Mouse (Mus musculus): ENCODE data around the gene Col4a4. TPM values are rescaled to one million over a fixed set of nuclear protein-coding genes. Genes with fewer than 3 reads are reported as not detected.

The Col4a4 gene
- polyA plus RNA-seq, 1 experiment from 2014 or later, result 0.07 TPM

DNA sequence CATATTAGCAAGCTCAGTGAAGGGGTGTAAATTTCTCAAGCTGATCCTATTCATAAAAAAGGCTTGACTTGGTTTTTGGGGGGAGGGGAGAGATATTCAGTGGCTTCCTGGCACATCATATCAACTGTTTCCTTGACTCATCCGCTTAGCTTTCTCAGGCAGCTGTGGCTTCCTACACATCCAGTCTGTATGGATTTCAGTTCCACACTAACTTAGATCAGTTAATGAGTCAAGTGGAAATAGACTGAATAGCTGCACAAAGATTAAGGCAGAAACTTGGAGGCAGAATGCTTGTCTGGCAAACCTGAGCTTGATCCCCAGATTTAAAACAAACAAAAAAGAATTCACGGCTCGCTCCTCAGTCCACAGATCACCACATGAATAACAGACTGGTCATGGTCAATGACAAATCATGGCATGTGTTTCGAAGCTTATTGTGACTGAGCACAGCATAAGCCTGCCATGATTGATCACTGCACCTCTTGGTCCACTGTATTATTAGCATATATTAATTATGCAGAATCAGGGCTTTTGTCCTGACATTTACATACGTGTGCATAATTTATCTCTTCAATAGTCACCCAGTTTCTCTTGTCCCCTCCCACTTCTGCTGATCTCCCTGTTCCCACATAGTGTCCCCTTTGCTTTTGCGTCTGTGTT, 50.0 kb downstream of the Col4a4 start:
- Histone ChIP-seq H3K36me3 (ENCODE audit: control insufficient read depth, insufficient read depth, low read length) (no peaks in the 10 kb centered on the region), H3K4me1 (ENCODE audit: control insufficient read depth, insufficient read depth, low read length) (peaks cover 10% of the 10 kb centered on the region), H3K27ac (replicated peaks; ENCODE audit: low read depth, low read length) (no peak overlapping the region), H3K4me2 (ENCODE audit: low read length) (no peak overlapping the region), H3K4me3 (replicated peaks; ENCODE audit: low read depth, low read length) (no peak overlapping the region), H3K9ac (replicated peaks; ENCODE audit: low read length) (no peak overlapping the region), H3K9me3 (ENCODE audit: control insufficient read depth, low read length) (no peaks in the 10 kb centered on the region), H3K27me3 (ENCODE audit: control insufficient read depth, insufficient read depth, low read length) (no peaks in the 10 kb centered on the region)
- ATAC-seq (ENCODE audit: low FRiP score, low TSS enrichment) (peak; percentile 51; the same call in 1 of the 2 replicates), DNase-seq (peak; percentile 30)
- WGBS, result 31% methylated on average over 6 of the region's 6 CpGs

DNA sequence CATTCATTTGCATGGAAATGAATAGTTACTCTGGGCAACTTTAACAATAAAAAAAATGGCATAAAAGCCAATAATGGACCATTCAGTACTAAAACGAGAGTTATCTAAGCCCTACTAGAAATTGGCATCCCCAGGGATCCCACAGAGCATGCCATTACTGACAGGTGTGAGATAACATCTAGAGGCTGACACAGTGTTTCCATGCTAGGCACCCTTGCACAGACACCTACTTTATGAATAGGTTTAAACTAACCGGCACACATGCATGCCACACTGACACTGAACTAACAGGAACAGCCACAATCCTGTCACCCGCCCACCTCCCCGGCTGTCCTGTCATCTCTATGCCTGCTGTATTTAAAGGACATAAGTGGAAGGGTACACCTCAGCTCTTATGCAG, 58.7 kb downstream of the Col4a4 start:
- ATAC-seq (ENCODE audit: low FRiP score, low TSS enrichment) (no peak), DNase-seq (peak; percentile 15)
- Histone ChIP-seq H3K4me2 (ENCODE audit: low read length) (no peak overlapping the region), H3K36me3 (ENCODE audit: control insufficient read depth, insufficient read depth, low read length) (no peaks in the 10 kb centered on the region), H3K4me3 (replicated peaks; ENCODE audit: low read depth, low read length) (no peak overlapping the region), H3K27ac (replicated peaks; ENCODE audit: low read depth, low read length) (no peak overlapping the region), H3K27me3 (ENCODE audit: control insufficient read depth, insufficient read depth, low read length) (no peaks in the 10 kb centered on the region), H3K9ac (replicated peaks; ENCODE audit: low read length) (no peak overlapping the region), H3K4me1 (ENCODE audit: control insufficient read depth, insufficient read depth, low read length) (no peaks in the 10 kb centered on the region), H3K9me3 (ENCODE audit: control insufficient read depth, low read length) (no peaks in the 10 kb centered on the region)
- 58% methylated on average over 4 of the region's 4 CpGs for WGBS

- WGBS, result 72% methylated on average over 2 of the region's 2 CpGs
- Histone ChIP-seq H3K27ac (replicated peaks; ENCODE audit: low read depth, low read length) (no peak overlapping the region), H3K36me3 (ENCODE audit: control insufficient read depth, insufficient read depth, low read length) (no peaks in the 10 kb centered on the region), H3K4me2 (ENCODE audit: low read length) (no peak overlapping the region), H3K9me3 (ENCODE audit: control insufficient read depth, low read length) (no peaks in the 10 kb centered on the region), H3K4me1 (ENCODE audit: control insufficient read depth, insufficient read depth, low read length) (no peaks in the 10 kb centered on the region), H3K4me3 (replicated peaks; ENCODE audit: low read depth, low read length) (no peak overlapping the region), H3K27me3 (ENCODE audit: control insufficient read depth, insufficient read depth, low read length) (no peaks in the 10 kb centered on the region), H3K9ac (replicated peaks; ENCODE audit: low read length) (no peak overlapping the region)
- ATAC-seq (ENCODE audit: low FRiP score, low TSS enrichment) (no peak), DNase-seq (no peak)
Measured at GRCm38 (mm10) chr1:82491954-82492353, 94.7 kb downstream of the Col4a4 start.

- Histone ChIP-seq H3K4me3 (replicated peaks; ENCODE audit: low read depth, low read length) (no peak overlapping the region), H3K36me3 (ENCODE audit: control insufficient read depth, insufficient read depth, low read length) (no peaks in the 10 kb centered on the region)
- 86% methylated on average over 4 of the region's 4 CpGs for WGBS
Measured at GRCm38 (mm10) chr1:82486371-82486770, 100.3 kb downstream of the Col4a4 start.

GRCm38 (mm10) chr1:82482371-82482770, 104.3 kb downstream of the Col4a4 start:
- H3K27me3 ChIP-seq (ENCODE audit: control insufficient read depth, insufficient read depth, low read length), result no peaks in the 10 kb centered on the region
- H3K4me1 ChIP-seq (ENCODE audit: control insufficient read depth, insufficient read depth, low read length), result no peaks in the 10 kb centered on the region
- no peak overlapping the region for H3K4me2 ChIP-seq (ENCODE audit: low read length)
- H3K27ac ChIP-seq (replicated peaks; ENCODE audit: low read depth, low read length), result no peak overlapping the region
- 87% methylated on average over 7 of the region's 7 CpGs for WGBS
- DNase-seq, result no peak
- H3K9ac ChIP-seq (replicated peaks; ENCODE audit: low read length), result no peak overlapping the region
- no peak overlapping the region for H3K4me3 ChIP-seq (replicated peaks; ENCODE audit: low read depth, low read length)
- no peak for ATAC-seq (ENCODE audit: low FRiP score, low TSS enrichment)
- no peaks in the 10 kb centered on the region for H3K9me3 ChIP-seq (ENCODE audit: control insufficient read depth, low read length)
- H3K36me3 ChIP-seq (ENCODE audit: control insufficient read depth, insufficient read depth, low read length), result no peaks in the 10 kb centered on the region

More at GRCm38 (mm10) chr1:82486371-82486770, 100.3 kb downstream of the Col4a4 start:
- Histone ChIP-seq H3K9me3 (ENCODE audit: control insufficient read depth, low read length) (no peaks in the 10 kb centered on the region), H3K27me3 (ENCODE audit: control insufficient read depth, insufficient read depth, low read length) (no peaks in the 10 kb centered on the region), H3K4me2 (ENCODE audit: low read length) (no peak overlapping the region), H3K27ac (replicated peaks; ENCODE audit: low read depth, low read length) (no peak overlapping the region), H3K4me1 (ENCODE audit: control insufficient read depth, insufficient read depth, low read length) (no peaks in the 10 kb centered on the region), H3K9ac (replicated peaks; ENCODE audit: low read length) (no peak overlapping the region)
- DNase-seq, result no peak
- no peak for ATAC-seq (ENCODE audit: low FRiP score, low TSS enrichment)

- Histone ChIP-seq H3K4me3 (replicated peaks; ENCODE audit: low read depth, low read length) (no peak overlapping the region), H3K9me3 (ENCODE audit: control insufficient read depth, low read length) (no peaks in the 10 kb centered on the region), H3K27me3 (ENCODE audit: control insufficient read depth, insufficient read depth, low read length) (no peaks in the 10 kb centered on the region), H3K4me1 (ENCODE audit: control insufficient read depth, insufficient read depth, low read length) (0 out of 2 replicates have a peak, but pooled peaks cover 4% of the 10 kb centered on the region), H3K9ac (replicated peaks; ENCODE audit: low read length) (no peak overlapping the region), H3K36me3 (ENCODE audit: control insufficient read depth, insufficient read depth, low read length) (no peaks in the 10 kb centered on the region), H3K4me2 (ENCODE audit: low read length) (no peak overlapping the region), H3K27ac (replicated peaks; ENCODE audit: low read depth, low read length) (no peak overlapping the region)
- DNase-seq (peak; percentile 58), ATAC-seq (ENCODE audit: low FRiP score, low TSS enrichment) (no peak)
- WGBS, result 83% methylated on average over 12 of the region's 12 CpGs
Measured at GRCm38 (mm10) chr1:82479696-82480487, 106.8 kb downstream of the Col4a4 start.

DNA sequence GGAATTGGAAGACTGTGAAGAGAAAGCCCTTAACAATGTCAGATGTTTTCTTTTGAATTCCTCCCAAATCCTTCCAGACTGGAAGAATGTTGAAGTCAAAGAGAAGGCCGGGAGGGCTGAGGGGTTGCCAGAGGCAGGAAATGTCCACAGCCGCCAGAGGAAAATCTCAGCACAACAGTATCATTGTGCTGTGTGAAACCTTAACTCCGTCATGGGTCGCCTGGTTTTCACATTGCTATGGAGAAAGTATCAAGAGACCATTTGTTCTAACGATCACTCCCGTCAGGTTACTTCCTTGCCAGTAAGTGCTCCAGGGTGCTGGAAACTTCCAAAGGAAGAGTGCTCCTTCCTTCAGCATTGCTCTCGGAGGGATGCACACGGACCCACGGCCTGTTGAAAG, 109.9 kb downstream of the Col4a4 start:
- no peaks in the 10 kb centered on the region for H3K36me3 ChIP-seq (ENCODE audit: control insufficient read depth, insufficient read depth, low read length)

DNA sequence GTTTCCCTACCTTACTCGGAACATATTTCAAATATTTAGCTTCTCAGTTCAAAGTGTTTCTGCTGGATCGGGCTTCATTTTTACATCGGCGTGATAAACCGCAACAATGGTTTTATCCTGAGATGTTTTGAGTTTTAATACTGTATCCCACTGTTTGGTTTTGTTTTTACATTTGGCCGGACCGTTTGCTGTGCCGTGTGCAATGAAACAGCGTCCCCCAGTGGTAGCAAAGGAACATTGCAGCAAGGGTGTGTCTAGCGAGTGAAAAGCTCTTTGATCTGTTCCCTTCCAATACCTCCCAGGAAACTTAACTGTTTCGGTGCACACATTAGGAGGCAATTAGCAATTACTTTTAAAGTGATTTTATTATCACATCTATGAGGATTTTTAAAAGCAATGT, 110.4 kb downstream of the Col4a4 start:
- WGBS, result 50% methylated on average over 11 of the region's 11 CpGs
- no peaks in the 10 kb centered on the region for H3K27me3 ChIP-seq (ENCODE audit: control insufficient read depth, insufficient read depth, low read length)
- H3K9me3 ChIP-seq (ENCODE audit: control insufficient read depth, low read length), result no peaks in the 10 kb centered on the region
- ATAC-seq (ENCODE audit: low FRiP score, low TSS enrichment) (peak; percentile 51; the same call in 1 of the 2 replicates), DNase-seq (peak; percentile 75)
- 0 out of 2 replicates have a peak overlapping the region, but pooled peaks have one; percentile 5 for H3K4me2 ChIP-seq (ENCODE audit: low read length)
- no peak overlapping the region for H3K4me3 ChIP-seq (replicated peaks; ENCODE audit: low read depth, low read length)
- H3K9ac ChIP-seq (replicated peaks; ENCODE audit: low read length), result no peak overlapping the region
- no peaks in the 10 kb centered on the region for H3K36me3 ChIP-seq (ENCODE audit: control insufficient read depth, insufficient read depth, low read length)
- no peak overlapping the region for H3K27ac ChIP-seq (replicated peaks; ENCODE audit: low read depth, low read length)
- 0 out of 2 replicates have a peak, but pooled peaks cover 4% of the 10 kb centered on the region for H3K4me1 ChIP-seq (ENCODE audit: control insufficient read depth, insufficient read depth, low read length)

More for the DNA sequence above, 109.9 kb downstream of the Col4a4 start:
- peak; percentile 22; the same call in 1 of the 2 replicates for ATAC-seq (ENCODE audit: low FRiP score, low TSS enrichment)
- H3K4me3 ChIP-seq (replicated peaks; ENCODE audit: low read depth, low read length), result no peak overlapping the region
- 0 out of 2 replicates have a peak overlapping the region, but pooled peaks have one; percentile 5 for H3K4me2 ChIP-seq (ENCODE audit: low read length)
- H3K4me1 ChIP-seq (ENCODE audit: control insufficient read depth, insufficient read depth, low read length), result 0 out of 2 replicates have a peak, but pooled peaks cover 4% of the 10 kb centered on the region
- peak; percentile 48 for DNase-seq
- no peak overlapping the region for H3K27ac ChIP-seq (replicated peaks; ENCODE audit: low read depth, low read length)
- no peaks in the 10 kb centered on the region for H3K9me3 ChIP-seq (ENCODE audit: control insufficient read depth, low read length)
- 18% methylated on average over 9 of the region's 9 CpGs for WGBS
- no peaks in the 10 kb centered on the region for H3K27me3 ChIP-seq (ENCODE audit: control insufficient read depth, insufficient read depth, low read length)
- no peak overlapping the region for H3K9ac ChIP-seq (replicated peaks; ENCODE audit: low read length)

Measured in midbrain, embryonic 14.5 days (tissue).